Mouse (Mus musculus): ENCODE measurements around the gene Gm15737. TPM values are rescaled to one million over a fixed set of nuclear protein-coding genes. Genes with fewer than 3 reads are reported as not detected.

The Gm15737 gene
- polyA plus RNA-seq, 1 experiment from 2014 or later: 0.06 TPM

DNA sequence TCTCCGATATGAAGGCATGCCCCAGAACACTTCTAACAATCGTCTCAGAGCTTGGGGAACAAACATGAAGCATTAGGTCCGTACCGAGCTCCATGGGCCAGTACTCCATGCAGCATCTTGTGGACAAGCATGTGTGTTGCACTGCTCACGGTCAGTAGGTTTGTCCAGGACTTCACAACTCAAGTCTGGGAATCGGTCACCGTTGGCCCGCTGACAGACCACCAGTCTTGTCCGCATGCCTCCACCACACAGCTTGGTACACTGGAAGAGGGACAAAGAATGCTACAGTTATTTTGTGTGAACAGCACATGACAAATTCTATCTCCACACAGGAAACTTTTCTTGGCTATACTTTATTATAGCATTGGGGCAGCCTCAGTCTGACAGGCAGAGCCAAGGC, 19.9 kb upstream of the Gm15737 start:
- no peak for ATAC-seq (ENCODE audit: borderline replicate concordance, extremely low read depth, low FRiP score, low TSS enrichment)

GRCm38 (mm10) chr6:92850250-92850649, 18.9 kb upstream of the Gm15737 start:
- Histone ChIP-seq H3K36me3 (peaks cover 41% of the 10 kb centered on the region), H3K4me3 (no peak overlapping the region), H3K9ac (no peak overlapping the region), H3K27ac (peak overlapping the region; percentile 57; the same call in 1 of the 2 replicates), H3K4me2 (no peak overlapping the region), H3K9me3 (no peaks in the 10 kb centered on the region), H3K27me3 (no peaks in the 10 kb centered on the region), H3K4me1 (peaks cover 27% of the 10 kb centered on the region)
- WGBS: 29% methylated on average over 5 of the region's 5 CpGs
- peak; percentile 72 for ATAC-seq (ENCODE audit: borderline replicate concordance, extremely low read depth, low FRiP score, low TSS enrichment)

More for the DNA sequence above, 19.9 kb upstream of the Gm15737 start:
- peaks cover 23% of the 10 kb centered on the region for H3K4me1 ChIP-seq
- H3K36me3 ChIP-seq: peaks cover 47% of the 10 kb centered on the region
- no peak overlapping the region for H3K4me3 ChIP-seq
- WGBS: 85% methylated on average over 9 of the region's 9 CpGs
- no peak overlapping the region for H3K4me2 ChIP-seq
- no peak overlapping the region for H3K27ac ChIP-seq
- no peaks in the 10 kb centered on the region for H3K27me3 ChIP-seq
- H3K9me3 ChIP-seq: no peaks in the 10 kb centered on the region
- H3K9ac ChIP-seq: no peak overlapping the region

GRCm38 (mm10) chr6:92854873-92855272, 14.3 kb upstream of the Gm15737 start:
- Histone ChIP-seq H3K9ac (no peak overlapping the region), H3K36me3 (peaks cover 43% of the 10 kb centered on the region), H3K4me2 (no peak overlapping the region), H3K4me3 (no peak overlapping the region), H3K27ac (peak overlapping the region; percentile 75), H3K27me3 (no peaks in the 10 kb centered on the region), H3K9me3 (no peaks in the 10 kb centered on the region), H3K4me1 (peaks cover 29% of the 10 kb centered on the region)
- peak; percentile 50; the same call in 1 of the 2 replicates for ATAC-seq (ENCODE audit: borderline replicate concordance, extremely low read depth, low FRiP score, low TSS enrichment)
- WGBS: 58% methylated on average over 4 of the region's 4 CpGs

GRCm38 (mm10) chr6:92857761-92858160, 11.4 kb upstream of the Gm15737 start:
- Histone ChIP-seq H3K9ac (no peak overlapping the region), H3K36me3 (peaks cover 40% of the 10 kb centered on the region), H3K27me3 (no peaks in the 10 kb centered on the region), H3K4me3 (no peak overlapping the region), H3K4me1 (peaks cover 12% of the 10 kb centered on the region; the same call in 1 of the 2 replicates), H3K4me2 (no peak overlapping the region), H3K9me3 (no peaks in the 10 kb centered on the region), H3K27ac (no peak overlapping the region)
- no peak for ATAC-seq (ENCODE audit: borderline replicate concordance, extremely low read depth, low FRiP score, low TSS enrichment)
- 91% methylated on average over 13 of the region's 13 CpGs for WGBS

- no peaks in the 10 kb centered on the region for H3K9me3 ChIP-seq
- H3K4me3 ChIP-seq: no peak overlapping the region
- H3K36me3 ChIP-seq: peaks cover 39% of the 10 kb centered on the region
- H3K27ac ChIP-seq: no peak overlapping the region
- no peak overlapping the region for H3K4me2 ChIP-seq
- H3K4me1 ChIP-seq: peaks cover 12% of the 10 kb centered on the region; the same call in 1 of the 2 replicates
- H3K9ac ChIP-seq: no peak overlapping the region
- no peaks in the 10 kb centered on the region for H3K27me3 ChIP-seq
- WGBS: 83% methylated on average over 12 of the region's 12 CpGs
- ATAC-seq (ENCODE audit: borderline replicate concordance, extremely low read depth, low FRiP score, low TSS enrichment): no peak
These were observed 10.2 kb upstream of the Gm15737 start for GRCm38 (mm10) chr6:92858721-92859510.

GRCm38 (mm10) chr6:92860285-92860912, 8.8 kb upstream of the Gm15737 start:
- H3K4me3 ChIP-seq: no peak overlapping the region
- WGBS: 54% methylated on average over 5 of the region's 5 CpGs
- H3K27ac ChIP-seq: no peak overlapping the region
- no peak for ATAC-seq (ENCODE audit: borderline replicate concordance, extremely low read depth, low FRiP score, low TSS enrichment)
- peaks cover 46% of the 10 kb centered on the region for H3K36me3 ChIP-seq
- H3K9ac ChIP-seq: no peak overlapping the region
- H3K4me2 ChIP-seq: no peak overlapping the region
- no peaks in the 10 kb centered on the region for H3K9me3 ChIP-seq
- no peaks in the 10 kb centered on the region for H3K27me3 ChIP-seq
- H3K4me1 ChIP-seq: 0 out of 2 replicates have a peak, but pooled peaks cover 7% of the 10 kb centered on the region

GRCm38 (mm10) chr6:92862599-92862998, 6.6 kb upstream of the Gm15737 start:
- Histone ChIP-seq H3K4me1 (peaks cover 7% of the 10 kb centered on the region), H3K9ac (no peak overlapping the region), H3K9me3 (no peaks in the 10 kb centered on the region), H3K27me3 (no peaks in the 10 kb centered on the region), H3K4me2 (no peak overlapping the region), H3K36me3 (peaks cover 48% of the 10 kb centered on the region), H3K4me3 (no peak overlapping the region), H3K27ac (no peak overlapping the region)
- 75% methylated on average over 9 of the region's 9 CpGs for WGBS
- no peak for ATAC-seq (ENCODE audit: borderline replicate concordance, extremely low read depth, low FRiP score, low TSS enrichment)

- WGBS: 24% methylated on average over 16 of the region's 16 CpGs
- peak overlapping the region; percentile 87 for H3K27ac ChIP-seq
- no peaks in the 10 kb centered on the region for H3K27me3 ChIP-seq
- H3K9ac ChIP-seq: no peak overlapping the region
- H3K9me3 ChIP-seq: no peaks in the 10 kb centered on the region
- H3K4me3 ChIP-seq: no peak overlapping the region
- peaks cover 54% of the 10 kb centered on the region for H3K4me1 ChIP-seq
- H3K4me2 ChIP-seq: peak overlapping the region; percentile 28; the same call in 1 of the 2 replicates
- peaks cover 32% of the 10 kb centered on the region for H3K36me3 ChIP-seq
- peak; percentile 43; the same call in 1 of the 2 replicates for ATAC-seq (ENCODE audit: borderline replicate concordance, extremely low read depth, low FRiP score, low TSS enrichment)
These were observed 544 bp downstream of the Gm15737 start for GRCm38 (mm10) chr6:92869582-92870219.

- Histone ChIP-seq H3K27me3 (no peaks in the 10 kb centered on the region), H3K9ac (no peak overlapping the region), H3K4me1 (peaks cover 64% of the 10 kb centered on the region), H3K36me3 (peaks cover 26% of the 10 kb centered on the region), H3K27ac (peak overlapping the region; percentile 18; the same call in 1 of the 2 replicates), H3K4me3 (no peak overlapping the region), H3K9me3 (no peaks in the 10 kb centered on the region), H3K4me2 (no peak overlapping the region)
- WGBS: 35% methylated on average over 4 of the region's 4 CpGs
- ATAC-seq (ENCODE audit: borderline replicate concordance, extremely low read depth, low FRiP score, low TSS enrichment): no peak
These were observed 2.7 kb downstream of the Gm15737 start for GRCm38 (mm10) chr6:92871813-92872212.

GRCm38 (mm10) chr6:92872766-92873165, 3.6 kb downstream of the Gm15737 start:
- Histone ChIP-seq H3K27ac (no peak overlapping the region), H3K36me3 (peaks cover 33% of the 10 kb centered on the region), H3K4me3 (no peak overlapping the region), H3K9ac (no peak overlapping the region), H3K27me3 (no peaks in the 10 kb centered on the region), H3K9me3 (no peaks in the 10 kb centered on the region), H3K4me1 (peaks cover 56% of the 10 kb centered on the region), H3K4me2 (no peak overlapping the region)
- WGBS: 52% methylated on average over 10 of the region's 10 CpGs
- no peak for ATAC-seq (ENCODE audit: borderline replicate concordance, extremely low read depth, low FRiP score, low TSS enrichment)

DNA sequence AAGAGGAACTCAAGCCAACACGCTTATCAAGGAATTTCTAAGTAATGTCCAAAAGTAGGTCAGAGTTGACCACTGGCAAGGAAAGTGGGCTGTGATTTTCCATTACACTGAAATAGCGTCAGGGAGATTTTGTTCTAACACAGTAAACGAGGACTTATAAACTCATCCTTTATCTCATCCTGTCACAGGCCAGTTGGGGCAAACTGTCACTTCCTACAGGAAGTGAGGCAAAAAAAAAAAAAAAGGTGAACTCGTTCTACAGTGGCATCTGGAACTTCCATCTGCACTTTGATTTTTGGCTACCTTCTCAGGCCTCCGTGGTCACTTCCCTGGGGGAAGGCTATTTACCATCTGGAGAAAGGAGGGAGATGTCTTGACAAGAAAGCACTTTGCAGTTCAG, 5.7 kb downstream of the Gm15737 start:
- Histone ChIP-seq H3K4me1 (peaks cover 38% of the 10 kb centered on the region), H3K27me3 (no peaks in the 10 kb centered on the region), H3K4me2 (no peak overlapping the region), H3K9ac (no peak overlapping the region), H3K36me3 (peaks cover 48% of the 10 kb centered on the region), H3K27ac (peak overlapping the region; percentile 73; the same call in 1 of the 2 replicates), H3K9me3 (no peaks in the 10 kb centered on the region), H3K4me3 (no peak overlapping the region)
- 46% methylated on average over 5 of the region's 5 CpGs for WGBS
- no peak; the same call in 1 of the 2 replicates for ATAC-seq (ENCODE audit: borderline replicate concordance, extremely low read depth, low FRiP score, low TSS enrichment)
